Mouse (Mus musculus) layer of hippocampus, adult 11-12 months (tissue): ENCODE measurements at regions not wholly inside any gene's neighbourhood (a gene's known extent, or its start where the extent isn't known, plus 50 kb on each side); places are given as distances from the start of the nearest gene placed in this dataset.
A peak's percentile ranks its signal among the peaks of the same experiment; 100 is the strongest.

Source experiments
- DNase-seq: peaks from one replicate; pipeline ENCODE4 v3.0.0; 2022; ENCODE audit warnings: low spot score

GRCm38 (mm10) chr10:24437177-24437576 is 158.1 kb upstream of the Ccn2 start:
- peak; percentile 30 for DNase-seq

GRCm38 (mm10) chr10:24444572-24444971 is 150.7 kb upstream of the Ccn2 start:
- DNase-seq = no peak

GRCm38 (mm10) chr10:24445036-24445435 is 150.2 kb upstream of the Ccn2 start:
- DNase-seq = no peak

GRCm38 (mm10) chr10:24446168-24446567 is 149.1 kb upstream of the Ccn2 start:
- DNase-seq = no peak

GRCm38 (mm10) chr10:24447135-24447534 is 148.1 kb upstream of the Ccn2 start:
- no peak for DNase-seq

GRCm38 (mm10) chr10:24448001-24448561 is 147.2 kb upstream of the Ccn2 start:
- no peak for DNase-seq

GRCm38 (mm10) chr10:24453507-24453906 is 141.7 kb upstream of the Ccn2 start:
- no peak for DNase-seq

- no peak for DNase-seq
Observed at GRCm38 (mm10) chr10:24458667-24459066, 136.6 kb upstream of the Ccn2 start.

GRCm38 (mm10) chr10:24463873-24464272 is 131.4 kb upstream of the Ccn2 start:
- no peak for DNase-seq

GRCm38 (mm10) chr10:24464377-24464776 is 130.9 kb upstream of the Ccn2 start:
- DNase-seq = no peak

GRCm38 (mm10) chr10:24469741-24470140 is 125.5 kb upstream of the Ccn2 start:
- DNase-seq = no peak

- no peak for DNase-seq
Observed at GRCm38 (mm10) chr10:24471521-24471920, 123.7 kb upstream of the Ccn2 start.

GRCm38 (mm10) chr10:24476288-24476687 is 119.0 kb upstream of the Ccn2 start:
- no peak for DNase-seq

GRCm38 (mm10) chr10:24478535-24478934 is 116.7 kb upstream of the Ccn2 start:
- no peak for DNase-seq

GRCm38 (mm10) chr10:24479148-24479547 is 116.1 kb upstream of the Ccn2 start:
- no peak for DNase-seq

- DNase-seq = no peak
Observed at GRCm38 (mm10) chr10:24481926-24482612, 113.2 kb upstream of the Ccn2 start.

GRCm38 (mm10) chr10:24483053-24483452 is 112.2 kb upstream of the Ccn2 start:
- DNase-seq = no peak

GRCm38 (mm10) chr10:24484101-24484660 is 111.1 kb upstream of the Ccn2 start:
- no peak for DNase-seq

- no peak for DNase-seq
Observed at GRCm38 (mm10) chr10:24485461-24485860, 109.8 kb upstream of the Ccn2 start.

GRCm38 (mm10) chr10:24486224-24486623 is 109.0 kb upstream of the Ccn2 start:
- DNase-seq = no peak

- DNase-seq = no peak
Observed at GRCm38 (mm10) chr10:24487915-24488314, 107.3 kb upstream of the Ccn2 start.

- no peak for DNase-seq
Observed at GRCm38 (mm10) chr10:24490432-24490831, 104.8 kb upstream of the Ccn2 start.

- no peak for DNase-seq
Observed at GRCm38 (mm10) chr10:24491848-24492247, 103.4 kb upstream of the Ccn2 start.

- DNase-seq = no peak
Observed at GRCm38 (mm10) chr10:24493392-24493791, 101.8 kb upstream of the Ccn2 start.
